ENCODE assay signal across 26 mouse cellular contexts in genomic region chr15:7281579-7281978, GRCm38 (mm10).
DNase-seq lines count a peak whose midpoint lies in the region; ATAC-seq lines count a peak whose summit lies in the region.
"Had no signal": no experiment of that assay in that cellular context is flagged by ENCODE, and none has a peak within 500 bp of the region (broad histone marks: within the 10 kb centered on the region; RNA-seq: fewer than 3 reads in every experiment).

No protein-coding gene starts in this region.

- no peak overlapping the region for H3K4me2 ChIP-seq in midbrain, embryonic 14.5 days (ENCODE audit: low read length)
- H3K4me2 ChIP-seq in midbrain, embryonic 15.5 days: no peak overlapping the region
- H3K4me2 ChIP-seq: forebrain, embryonic 15.5 days; heart, embryonic 15.5 days; limb, embryonic 12.5 days; liver, embryonic 11.5 days; lung, embryonic 15.5 days; midbrain, embryonic 12.5 days; neural tube, embryonic 13.5 days had no signal

- ATAC-seq in midbrain, embryonic 14.5 days (ENCODE audit: low FRiP score, low TSS enrichment): no peak
- no peak for ATAC-seq in midbrain, embryonic 15.5 days (replicated peaks)
- ATAC-seq: activated CD4-positive, CD25-positive, alpha-beta regulatory T cell, adult 4 months; CD4-positive, CD25-positive, alpha-beta regulatory T cell, adult 4 months; forebrain, embryonic 15.5 days; hindbrain, embryonic 16.5 days had no signal

- 55% methylated on average over 6 of the region's 6 CpGs for WGBS in midbrain, embryonic 14.5 days
- WGBS in midbrain, embryonic 15.5 days: 53% methylated on average over 6 of the region's 6 CpGs

- H3K27ac ChIP-seq in midbrain, embryonic 14.5 days (replicated peaks; ENCODE audit: low read depth, low read length): no peak overlapping the region
- no peak overlapping the region for H3K27ac ChIP-seq in midbrain, embryonic 15.5 days
- H3K27ac ChIP-seq: forebrain, embryonic 15.5 days; heart, embryonic 10.5 days; heart, embryonic 15.5 days; limb, embryonic 12.5 days; lung, embryonic 15.5 days; midbrain, embryonic 12.5 days; neural tube, embryonic 13.5 days had no signal

- H3K4me1 ChIP-seq in midbrain, embryonic 14.5 days (ENCODE audit: control insufficient read depth, insufficient read depth, low read length): no peaks in the 10 kb centered on the region
- H3K4me1 ChIP-seq in midbrain, embryonic 15.5 days: no peaks in the 10 kb centered on the region
- H3K4me1 ChIP-seq: heart, embryonic 10.5 days; heart, embryonic 15.5 days; limb, embryonic 12.5 days; lung, embryonic 15.5 days; midbrain, embryonic 12.5 days; neural tube, embryonic 13.5 days had no signal

- H3K9me3 ChIP-seq in midbrain, embryonic 14.5 days (ENCODE audit: control insufficient read depth, low read length): no peaks in the 10 kb centered on the region
- H3K9me3 ChIP-seq in midbrain, embryonic 15.5 days: no peaks in the 10 kb centered on the region
- H3K9me3 ChIP-seq: forebrain, embryonic 15.5 days; heart, embryonic 10.5 days; heart, embryonic 15.5 days; limb, embryonic 12.5 days; lung, embryonic 15.5 days; midbrain, embryonic 12.5 days; neural tube, embryonic 13.5 days had no signal

- H3K9ac ChIP-seq in midbrain, embryonic 14.5 days (replicated peaks; ENCODE audit: low read length): no peak overlapping the region
- H3K9ac ChIP-seq in midbrain, embryonic 15.5 days: no peak overlapping the region
- H3K9ac ChIP-seq: forebrain, embryonic 15.5 days; heart, embryonic 15.5 days; limb, embryonic 12.5 days; lung, embryonic 15.5 days; midbrain, embryonic 12.5 days; neural tube, embryonic 13.5 days had no signal

- H3K36me3 ChIP-seq in midbrain, embryonic 14.5 days (ENCODE audit: control insufficient read depth, insufficient read depth, low read length): no peaks in the 10 kb centered on the region
- H3K36me3 ChIP-seq in midbrain, embryonic 15.5 days (replicated peaks): no peaks in the 10 kb centered on the region
- H3K36me3 ChIP-seq: forebrain, embryonic 15.5 days; heart, embryonic 10.5 days; heart, embryonic 15.5 days; limb, embryonic 12.5 days; lung, embryonic 15.5 days; midbrain, embryonic 12.5 days; neural tube, embryonic 13.5 days had no signal

- H3K4me3 ChIP-seq in midbrain, embryonic 14.5 days (replicated peaks; ENCODE audit: low read depth, low read length): no peak overlapping the region
- no peak overlapping the region for H3K4me3 ChIP-seq in midbrain, embryonic 15.5 days
- H3K4me3 ChIP-seq: forebrain, embryonic 15.5 days; heart, embryonic 10.5 days; heart, embryonic 15.5 days; limb, embryonic 12.5 days; lung, embryonic 15.5 days; midbrain, embryonic 12.5 days; myocyte; neural tube, embryonic 13.5 days had no signal

- DNase-seq in heart, adult 11 months: peak; percentile 16
- DNase-seq in heart, adult 9 months (ENCODE audit: low spot score in 2 of 2): no peak
- peak; percentile 9 for DNase-seq in midbrain, embryonic 14.5 days
- DNase-seq in ES-CJ7 (ENCODE audit: low read depth, low spot score): peak; percentile 16
- peak; percentile 12 for DNase-seq in brain, adult 2 months (ENCODE audit: low read depth, low spot score)
- DNase-seq in thymus, postnatal 4 days: no peak
- DNase-seq: adrenal gland, adult 2 months; adrenal gland, postnatal 36 days; cerebellum, adult 8-10 months; cerebellum, postnatal 25 days; gastrocnemius, postnatal 10 days; kidney, adult 18-20 months; retina, postnatal 1 day had no signal

- H3K27me3 ChIP-seq in midbrain, embryonic 14.5 days (ENCODE audit: control insufficient read depth, insufficient read depth, low read length): no peaks in the 10 kb centered on the region
- H3K27me3 ChIP-seq in midbrain, embryonic 15.5 days (replicated peaks): no peaks in the 10 kb centered on the region
- H3K27me3 ChIP-seq: forebrain, embryonic 15.5 days; heart, embryonic 15.5 days; limb, embryonic 12.5 days; lung, embryonic 15.5 days; midbrain, embryonic 12.5 days; neural tube, embryonic 13.5 days had no signal

Comparison
In these comparisons a context has a peak if more than half of its experiments do, and no peak if none do; other contexts are left out.
1. DNase-seq: peak in heart, adult 11 months (single experiment), midbrain, embryonic 14.5 days (single experiment), ES-CJ7 (single experiment) and brain, adult 2 months (single experiment); none in heart, adult 9 months (0 of 2) and thymus, postnatal 4 days (single experiment).